Mouse (Mus musculus): Measurements from ENCODE around the gene Uri1. TPM values are rescaled to one million over a fixed set of nuclear protein-coding genes. Genes with fewer than 3 reads are reported as not detected.

Uri1 gene
- 200 TPM for polyA plus RNA-seq (2014; fragmentation: Illumina TruSeq; extraction: RNeasy Lipid Tissue Mini Kit (QIAGEN cat#74804); ENCODE audit: low read depth, low replicate concordance)

DNA sequence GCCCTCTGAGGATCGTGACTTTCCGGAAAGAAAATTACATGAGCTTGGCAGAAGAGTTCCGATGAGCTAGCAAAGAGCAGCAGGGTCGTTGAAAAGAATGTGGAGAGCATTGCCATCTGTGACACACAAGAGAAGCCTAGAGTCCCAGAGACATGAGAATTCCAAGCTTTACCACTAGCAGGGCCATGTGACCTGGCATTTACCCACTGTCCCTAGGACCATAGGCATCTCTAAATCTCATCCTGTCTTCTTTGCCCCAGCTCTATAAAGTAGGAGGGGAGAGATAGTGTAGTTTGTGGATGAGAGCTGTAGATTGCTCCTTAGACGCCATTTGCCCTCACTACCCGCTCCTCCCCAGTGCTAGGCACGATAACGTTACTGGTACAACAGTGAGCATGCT, at the start of gene Uri1:
Gene Uri1 (minus strand): TSS at position 101 of the 400 bp plus-strand sequence.

Other genes starting within 250 kb of the Uri1 start
- gene Zfp536, start 249.9 kb downstream of the Uri1 start, polyA plus RNA-seq (2014; fragmentation: Illumina TruSeq; extraction: RNeasy Lipid Tissue Mini Kit (QIAGEN cat#74804); ENCODE audit: low read depth, low replicate concordance): 2.2 TPM
- gene Ccne1, start 84.0 kb upstream of the Uri1 start, polyA plus RNA-seq (2014; fragmentation: Illumina TruSeq; extraction: RNeasy Lipid Tissue Mini Kit (QIAGEN cat#74804); ENCODE audit: low read depth, low replicate concordance): 4.0 TPM
- gene 1600014C10Rik, start 159.7 kb upstream of the Uri1 start, polyA plus RNA-seq (2014; fragmentation: Illumina TruSeq; extraction: RNeasy Lipid Tissue Mini Kit (QIAGEN cat#74804); ENCODE audit: low read depth, low replicate concordance): 32.2 TPM
- gene Plekhf1, start 204.5 kb upstream of the Uri1 start, polyA plus RNA-seq (2014; fragmentation: Illumina TruSeq; extraction: RNeasy Lipid Tissue Mini Kit (QIAGEN cat#74804); ENCODE audit: low read depth, low replicate concordance): 0.12 TPM
- 50.7 TPM for gene Pop4, start 247.9 kb upstream of the Uri1 start, polyA plus RNA-seq (2014; fragmentation: Illumina TruSeq; extraction: RNeasy Lipid Tissue Mini Kit (QIAGEN cat#74804); ENCODE audit: low read depth, low replicate concordance)

Data from adrenal gland, adult 10 weeks (tissue).